Mouse (Mus musculus) forebrain, embryonic 11.5 days (tissue): ENCODE results near the gene Sprr2b. TPM values are rescaled to one million over a fixed set of nuclear protein-coding genes. Genes with fewer than 3 reads are reported as not detected.
A peak's percentile ranks its signal among the peaks of the same experiment; 100 is the strongest.
"Not testable (repeated sequence)": the region's sequence is repeated elsewhere in the genome, so short reads cannot be mapped to it uniquely, and the experiment has no call there.

Experiments
- ATAC-seq: fragments of 200-750 bp; cut with Nextera tagmentation; replicated peaks from 2 replicates; pipeline ENCODE4 v1.8.0; 2017; ENCODE audit warnings: moderate TSS enrichment; ENCODE audit not compliant: low FRiP score
- DNase-seq: peaks from one replicate; pipeline ENCODE4 v3.0.0-alpha.2; 2017; ENCODE audit warnings: low spot score
- H3K27ac ChIP-seq: fragments of 300-500 bp; sonication (generic); 2 replicates; pipeline ENCODE4 v1.5.1; 2014; ENCODE audit warnings: low read depth, low read length
- H3K27me3 ChIP-seq: fragments of 300-500 bp; sonication (generic); 2 replicates; pipeline ENCODE4 v1.6.1; 2014; ENCODE audit warnings: mild to moderate bottlenecking, low read length, mixed read lengths; ENCODE audit not compliant: control insufficient read depth, insufficient read depth
- H3K36me3 ChIP-seq: fragments of 300-500 bp; sonication (generic); 2 replicates; pipeline ENCODE4 v1.6.1; 2014; ENCODE audit warnings: mild to moderate bottlenecking, low read length, moderate library complexity, mixed read lengths; ENCODE audit not compliant: control insufficient read depth, insufficient read depth
- H3K4me1 ChIP-seq: fragments of 300-500 bp; sonication (generic); replicated peaks from 2 replicates; pipeline ENCODE4 v1.6.1; 2014; ENCODE audit warnings: low read length, mixed read lengths; ENCODE audit not compliant: control insufficient read depth, insufficient read depth
- H3K4me2 ChIP-seq: fragments of 300-500 bp; sonication (generic); 2 replicates; pipeline ENCODE4 v1.6.1; 2014; ENCODE audit warnings: low read depth, mild to moderate bottlenecking, low read length, moderate library complexity, mixed read lengths; ENCODE audit not compliant: severe bottlenecking
- H3K4me3 ChIP-seq: fragments of 300-500 bp; sonication (generic); 2 replicates; pipeline ENCODE4 v1.5.1; 2014; ENCODE audit warnings: low read depth, low read length
- H3K9ac ChIP-seq: fragments of 300-500 bp; sonication (generic); 2 replicates; pipeline ENCODE4 v1.6.1; 2014; ENCODE audit warnings: low read length
- H3K9me3 ChIP-seq: fragments of 300-500 bp; sonication (generic); 2 replicates; pipeline ENCODE4 v1.6.1; 2016; ENCODE audit warnings: low read length, mixed read lengths; ENCODE audit not compliant: control insufficient read depth
- WGBS: fragments of 180-500 bp; shearing (Covaris S2); extraction: QIAGEN DNeasy Blood & Tissue Kit; methylation state at CpG from one replicate; pipeline ENCODE4 v1.1.7; 2014; 5-methylcytosine and 5-hydroxymethylcytosine counted together
- polyA plus RNA-seq: library from polyadenylated mRNA; unstranded; fragments of >200 nt; fragmentation: Nextera tagmentation; extraction: Ambion mirVana; gene quantifications from 2 replicates; pipeline ENCODE4 v1.2.1, GENCODE M21; 2014

The Sprr2b gene
- not detected in 2 replicates for polyA plus RNA-seq

DNA sequence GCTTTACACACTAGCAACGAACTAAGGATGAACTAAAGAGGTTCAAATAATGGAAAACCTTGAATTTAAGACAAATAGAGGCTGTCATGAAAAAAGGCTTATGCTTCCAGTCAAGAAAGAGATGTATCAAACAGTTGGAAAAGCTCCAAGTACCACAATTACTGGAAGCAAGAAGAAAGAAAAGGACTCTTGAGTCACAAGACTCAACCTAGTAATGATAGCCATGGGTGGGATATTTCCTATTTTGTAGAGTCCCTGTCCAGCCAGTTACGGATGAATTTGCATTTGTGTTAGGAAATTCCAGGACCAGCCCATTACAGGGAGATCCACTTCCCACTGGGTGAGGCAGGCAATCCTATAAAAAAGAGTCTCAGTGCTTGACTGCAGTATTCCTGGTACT, at the start of gene Sprr2b:
Gene Sprr2b (plus strand): TSS at position 301 of the 400 bp plus-strand sequence.
- no peaks in the 10 kb centered on the region for H3K27me3 ChIP-seq
- WGBS = 76% methylated on average over 2 of the region's 2 CpGs
- H3K36me3 ChIP-seq = no peaks in the 10 kb centered on the region
- H3K27ac ChIP-seq = no peak within 1 kb of the TSS
- H3K9me3 ChIP-seq = no peaks in the 10 kb centered on the region
- ATAC-seq = no peak
- no peak within 1 kb of the TSS for H3K4me3 ChIP-seq
- no peak within 1 kb of the TSS for H3K4me2 ChIP-seq
- H3K4me1 ChIP-seq = no peaks in the 10 kb centered on the region
- no peak for DNase-seq
- H3K9ac ChIP-seq = no peak within 1 kb of the TSS

DNA sequence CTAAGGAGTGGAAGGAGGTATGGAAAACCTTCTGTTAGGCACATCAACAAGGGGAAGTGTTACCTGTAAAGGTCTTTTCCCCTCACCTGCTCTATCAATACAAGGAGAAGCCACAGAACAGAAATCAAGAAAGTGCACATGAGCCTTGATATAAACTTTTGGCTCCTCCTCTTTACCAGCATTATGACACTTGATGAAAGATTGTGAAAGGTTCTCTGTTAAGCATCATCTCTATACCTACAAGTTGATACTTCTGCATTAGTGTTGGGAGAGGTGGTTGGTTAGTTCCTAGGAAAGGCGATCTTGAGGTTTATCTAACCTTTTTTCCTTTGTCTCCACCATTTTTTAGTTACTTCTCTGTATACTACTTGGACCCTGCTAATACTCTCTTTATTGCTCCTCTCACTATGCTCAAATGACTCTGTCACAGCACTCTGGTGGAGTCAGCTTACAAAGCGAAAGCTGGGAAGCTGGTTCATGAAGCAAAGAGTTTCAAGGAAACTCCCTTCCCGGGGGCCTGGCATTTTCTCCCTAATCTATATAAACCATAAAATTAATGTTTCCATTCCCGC, 44.9 kb upstream of the Sprr2b start:
- H3K4me2 ChIP-seq, H3K27me3 ChIP-seq, H3K27ac ChIP-seq, H3K4me3 ChIP-seq, H3K9me3 ChIP-seq, H3K9ac ChIP-seq, DNase-seq, H3K4me1 ChIP-seq, H3K36me3 ChIP-seq: not testable (repeated sequence)
- WGBS = no CpG with 5 or more reads among the region's 4 CpGs
- ATAC-seq = 0 out of 2 replicates have a peak, but pooled peaks have one; percentile 45

DNA sequence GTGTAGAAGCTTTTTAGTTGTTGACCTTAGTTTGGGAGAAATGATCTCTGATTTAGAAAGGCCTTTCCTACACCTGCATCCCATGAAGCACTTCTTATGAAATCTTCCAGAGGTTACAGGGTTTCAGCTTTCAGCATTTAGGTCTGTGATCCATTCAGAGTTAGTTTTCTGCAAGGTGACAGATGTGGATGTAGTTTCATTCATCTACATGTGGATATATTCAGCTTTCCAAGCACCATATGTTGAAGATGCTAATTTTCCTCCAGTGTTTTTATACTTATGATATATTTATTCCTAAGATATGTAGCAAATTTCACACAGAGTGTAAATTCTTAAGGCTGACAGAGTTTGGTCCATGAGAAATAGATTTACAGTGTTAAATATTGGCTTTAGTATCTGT, 42.9 kb upstream of the Sprr2b start:
- not testable (repeated sequence) for H3K27me3 ChIP-seq, H3K4me3 ChIP-seq, H3K27ac ChIP-seq, H3K36me3 ChIP-seq, H3K9me3 ChIP-seq, H3K4me2 ChIP-seq, H3K4me1 ChIP-seq, ATAC-seq, H3K9ac ChIP-seq, DNase-seq

- H3K4me2 ChIP-seq, H3K36me3 ChIP-seq, H3K4me3 ChIP-seq, H3K27ac ChIP-seq, H3K9me3 ChIP-seq, DNase-seq, H3K27me3 ChIP-seq, H3K9ac ChIP-seq, ATAC-seq, H3K4me1 ChIP-seq: not testable (repeated sequence)
- no CpG with 5 or more reads among the region's 1 CpGs for WGBS
Measured at GRCm38 (mm10) chr3:92274018-92274417, 42.4 kb upstream of the Sprr2b start.

DNA sequence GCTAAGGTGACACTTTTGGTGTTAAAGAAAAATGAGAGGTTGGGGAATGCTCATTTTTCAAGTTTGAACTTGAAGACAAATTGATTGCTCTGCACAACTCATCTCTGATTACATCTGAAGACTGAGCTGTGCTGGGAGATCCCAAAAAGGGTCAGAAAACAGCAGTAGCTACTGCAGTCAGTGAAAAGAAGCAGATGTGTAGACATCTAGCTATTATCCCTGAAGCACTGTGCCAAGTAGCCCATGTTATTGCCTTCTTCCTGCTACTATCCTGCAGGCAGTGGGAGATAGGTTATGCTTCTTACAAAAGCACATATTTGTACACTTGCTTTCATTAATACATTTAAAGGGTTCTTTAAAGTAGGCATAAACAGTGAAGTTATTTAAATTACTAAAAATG, 36.8 kb upstream of the Sprr2b start:
- not testable (repeated sequence) for H3K9ac ChIP-seq, H3K36me3 ChIP-seq, H3K27me3 ChIP-seq, H3K4me1 ChIP-seq, DNase-seq, H3K9me3 ChIP-seq, H3K27ac ChIP-seq, H3K4me3 ChIP-seq, ATAC-seq, H3K4me2 ChIP-seq

DNA sequence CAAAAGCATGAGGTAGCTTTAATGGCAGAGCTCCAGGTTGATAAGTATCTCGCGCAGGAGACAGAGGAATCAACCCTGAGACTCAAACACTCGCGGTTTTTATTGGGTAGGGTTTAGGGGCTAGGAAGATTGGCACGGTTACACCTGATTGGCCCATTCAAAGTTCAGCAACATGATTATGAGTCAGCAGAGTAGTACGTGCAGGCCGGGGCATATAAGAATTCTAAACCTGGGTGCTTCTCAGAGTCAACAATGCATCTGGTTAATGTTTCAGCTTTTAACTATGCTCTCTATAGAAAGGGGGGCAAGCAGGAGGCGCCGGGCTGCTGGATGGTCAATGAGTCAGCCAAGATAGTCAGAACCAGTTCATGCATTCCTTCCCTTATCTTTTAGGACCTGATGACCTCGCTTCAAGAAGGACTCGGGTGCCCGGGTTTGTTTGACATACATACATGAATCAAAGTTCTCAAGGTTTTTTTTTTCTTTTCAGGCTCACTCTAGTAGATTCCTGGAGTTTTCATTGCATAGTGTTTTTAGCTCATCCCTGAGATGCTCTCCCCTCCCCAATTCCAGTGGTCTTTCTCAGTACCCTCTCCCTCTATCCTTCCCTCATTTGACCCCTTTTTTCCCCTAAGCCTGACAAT, 35.3 kb upstream of the Sprr2b start:
- H3K9ac ChIP-seq, H3K27me3 ChIP-seq, H3K4me2 ChIP-seq, H3K4me1 ChIP-seq, ATAC-seq, H3K4me3 ChIP-seq, H3K27ac ChIP-seq, H3K9me3 ChIP-seq, DNase-seq, H3K36me3 ChIP-seq: not testable (repeated sequence)
- whole genome bisulfite sequencing = 92% methylated on average over 5 of the region's 12 CpGs

DNA sequence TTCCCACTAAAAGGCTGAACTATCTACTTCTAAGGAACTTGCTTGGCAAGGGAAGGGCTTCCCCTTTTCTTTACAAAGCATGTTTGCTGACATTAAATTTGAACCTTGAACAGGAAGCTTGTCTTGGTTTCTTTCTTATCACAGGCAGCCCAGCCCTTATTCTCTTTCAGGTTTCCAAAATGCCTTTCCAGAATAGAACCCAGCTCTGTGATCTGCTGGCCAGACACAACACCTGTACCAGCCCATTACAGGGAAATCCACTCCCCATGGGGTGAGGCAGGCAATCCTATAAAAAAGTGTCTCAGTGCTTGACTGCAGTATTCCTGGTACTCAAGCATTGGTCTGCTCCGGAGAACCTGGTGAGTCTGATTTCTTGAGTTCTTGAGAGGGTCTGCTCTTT, 31.3 kb upstream of the Sprr2b start, which contains the start of gene Sprr2a3:
Gene Sprr2a3 (plus strand): TSS at position 317 of the 400 bp plus-strand sequence.
- H3K9ac ChIP-seq, H3K27ac ChIP-seq: not testable (repeated sequence)
- 82% methylated on average over 1 of the region's 1 CpGs for WGBS

DNA sequence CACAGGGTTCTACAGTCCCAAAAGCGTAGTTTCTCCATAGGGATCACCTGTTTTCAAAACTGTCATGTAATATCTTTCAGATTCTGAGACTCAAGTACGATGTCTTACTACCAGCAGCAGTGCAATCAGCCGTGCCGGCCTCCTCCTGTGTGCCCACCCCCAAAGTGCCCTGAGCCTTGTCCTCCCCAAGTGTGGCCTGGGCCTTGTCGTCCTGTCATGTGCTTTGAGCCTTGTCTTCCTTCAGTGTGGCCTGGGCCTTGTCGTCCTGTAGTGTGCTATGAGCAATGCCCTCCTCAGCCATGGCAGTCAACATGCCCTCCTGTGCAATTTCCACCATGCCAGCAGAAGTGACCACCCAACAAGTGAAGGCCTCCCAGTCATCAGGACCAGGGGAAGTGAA, 27.9 kb upstream of the Sprr2b start:
- H3K4me2 ChIP-seq, H3K27me3 ChIP-seq, H3K4me3 ChIP-seq, H3K9me3 ChIP-seq, DNase-seq, H3K4me1 ChIP-seq, H3K36me3 ChIP-seq, H3K9ac ChIP-seq, H3K27ac ChIP-seq, ATAC-seq: not testable (repeated sequence)
- 77% methylated on average over 3 of the region's 6 CpGs for WGBS

More for the DNA sequence above, 31.3 kb upstream of the Sprr2b start, which contains the start of gene Sprr2a3:
- H3K27me3 ChIP-seq, H3K9me3 ChIP-seq, H3K4me3 ChIP-seq, DNase-seq, H3K4me1 ChIP-seq, H3K4me2 ChIP-seq, ATAC-seq, H3K36me3 ChIP-seq: not testable (repeated sequence)

GRCm38 (mm10) chr3:92307406-92307805, 9.0 kb upstream of the Sprr2b start:
- no peaks in the 10 kb centered on the region for H3K27me3 ChIP-seq
- DNase-seq (no peak), ATAC-seq (no peak)
- no peaks in the 10 kb centered on the region for H3K36me3 ChIP-seq
- no peak overlapping the region for H3K4me2 ChIP-seq
- H3K4me1 ChIP-seq = no peaks in the 10 kb centered on the region
- H3K9me3 ChIP-seq = no peaks in the 10 kb centered on the region
- no peak overlapping the region for H3K27ac ChIP-seq
- 93% methylated on average over 1 of the region's 1 CpGs for whole genome bisulfite sequencing
- no peak overlapping the region for H3K4me3 ChIP-seq
- no peak overlapping the region for H3K9ac ChIP-seq
